Mouse (Mus musculus): ENCODE results near the gene AC153137.1.
"Not testable (repeated sequence)": the region's sequence is repeated elsewhere in the genome, so short reads cannot be mapped to it uniquely, and the experiment has no call there.

AC153137.1 gene

DNA sequence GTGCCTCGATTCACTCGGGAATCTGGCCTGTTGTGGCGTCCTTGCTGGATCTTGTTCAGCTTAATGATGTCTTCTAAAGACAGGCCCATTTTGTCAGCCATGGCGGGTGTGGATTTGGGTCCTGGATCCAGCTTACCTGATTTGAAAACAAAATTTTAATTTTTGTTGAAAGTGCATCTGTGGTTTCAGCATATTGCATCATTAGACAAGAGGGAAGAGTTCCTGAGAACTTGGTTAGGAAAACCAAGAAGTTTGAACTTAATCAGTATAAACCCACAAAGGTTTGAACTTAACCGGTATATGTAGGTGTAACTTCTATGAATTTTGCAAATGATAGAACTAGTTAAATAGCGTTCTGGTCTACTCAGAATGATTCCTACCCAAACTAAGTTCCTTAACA, at the start of gene AC153137.1:
Gene AC153137.1 (minus strand): TSS at position 101 of the 400 bp plus-strand sequence.
- DNase-seq, result not testable (repeated sequence)

DNA sequence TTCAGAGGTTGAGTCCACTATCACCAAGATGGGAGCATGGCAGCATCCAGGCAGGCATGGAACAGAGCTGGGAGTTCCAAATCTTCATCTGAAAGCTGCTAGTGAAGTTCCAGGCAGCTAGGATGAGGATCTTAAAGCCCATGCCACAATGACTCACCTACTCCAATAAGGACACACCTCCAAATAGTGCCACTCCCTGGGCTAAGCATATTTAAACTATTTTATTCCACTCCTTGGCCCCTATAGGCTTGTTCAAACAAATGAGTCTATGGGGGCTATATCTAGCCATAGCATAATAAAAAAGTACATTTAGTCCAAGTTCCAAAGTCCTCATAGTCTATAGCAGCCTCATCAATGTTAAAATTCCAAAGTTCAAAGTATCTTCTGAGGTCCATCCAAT, 45.4 kb upstream of the AC153137.1 start:
- DNase-seq, result no peak

DNA sequence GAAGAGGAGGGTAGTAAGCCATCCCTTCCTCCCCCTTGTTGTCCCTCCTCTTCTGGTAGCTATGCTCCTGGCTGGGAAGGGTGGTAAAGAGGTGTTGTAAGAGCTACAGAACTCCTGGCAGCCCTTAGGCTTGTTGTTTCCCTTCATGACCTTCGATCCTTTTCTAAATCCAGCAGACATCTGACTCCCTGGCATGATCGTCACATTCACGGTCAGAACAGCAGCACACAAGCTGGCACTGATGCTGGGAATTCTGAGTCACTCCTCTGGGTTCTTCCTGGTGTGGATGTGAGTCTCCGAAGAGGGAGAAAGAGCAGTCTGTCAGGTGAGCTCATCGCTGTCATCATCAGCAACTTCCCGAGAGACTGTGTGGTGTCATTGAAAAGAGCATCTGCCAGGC, 41.5 kb upstream of the AC153137.1 start:
- no peak for DNase-seq

DNA sequence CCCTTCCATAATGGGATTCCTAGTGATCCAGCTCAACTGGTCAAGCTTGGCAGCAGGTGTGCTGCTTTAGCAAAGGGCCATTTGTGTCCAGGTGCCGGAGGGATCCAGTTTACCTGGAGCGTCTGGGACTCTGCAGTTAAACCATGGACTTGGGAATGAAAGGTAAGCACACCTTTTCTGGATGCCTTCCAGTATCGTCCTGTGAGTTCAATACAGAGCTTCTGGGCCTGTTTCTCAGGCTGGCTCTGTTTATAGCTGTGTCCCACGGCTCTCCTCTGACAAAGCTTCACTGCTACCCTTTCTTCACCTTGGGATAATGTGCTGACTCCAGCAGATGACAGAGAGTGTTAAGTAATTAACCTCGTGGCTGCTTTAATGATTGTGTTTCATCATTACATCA, 39.6 kb upstream of the AC153137.1 start:
- DNase-seq, result no peak

DNA sequence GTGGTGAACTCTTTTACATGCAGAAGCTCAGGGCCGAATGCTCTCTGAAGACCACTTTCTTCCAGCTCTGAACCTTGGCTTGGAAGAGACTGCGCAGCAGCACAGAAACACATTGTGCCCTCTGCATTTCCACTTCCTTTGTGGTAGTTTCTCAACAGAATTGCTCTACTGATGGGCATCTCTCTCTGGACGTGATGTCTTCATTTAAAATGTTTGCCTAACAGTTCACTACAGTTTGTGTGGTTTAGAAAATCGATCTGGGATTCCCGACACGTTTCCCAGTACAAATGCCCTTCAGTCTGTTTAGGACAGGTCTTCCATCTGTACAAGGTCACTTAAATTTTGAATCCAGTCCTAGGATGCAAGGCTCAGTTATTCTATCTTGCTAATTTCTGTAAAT, 38.3 kb upstream of the AC153137.1 start:
- DNase-seq, result no peak

DNA sequence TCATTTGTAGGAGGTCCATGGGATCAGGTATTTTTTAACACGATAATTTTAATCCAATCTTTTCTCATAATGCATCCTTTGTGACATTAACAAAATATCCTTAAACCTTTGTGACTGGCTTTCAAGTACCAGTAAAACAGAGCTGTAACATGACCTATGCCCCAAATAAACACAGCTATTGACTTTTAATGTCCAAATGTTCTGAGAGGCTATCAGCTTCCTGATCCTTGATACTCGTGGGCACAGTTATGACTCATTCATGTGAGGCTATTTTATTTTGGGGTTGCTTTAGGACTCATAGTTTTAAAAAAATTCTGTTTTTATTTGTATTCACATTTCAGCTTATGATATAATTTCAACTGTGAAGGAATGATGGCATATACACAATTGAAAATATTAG, 37.5 kb upstream of the AC153137.1 start:
- no peak for DNase-seq

DNA sequence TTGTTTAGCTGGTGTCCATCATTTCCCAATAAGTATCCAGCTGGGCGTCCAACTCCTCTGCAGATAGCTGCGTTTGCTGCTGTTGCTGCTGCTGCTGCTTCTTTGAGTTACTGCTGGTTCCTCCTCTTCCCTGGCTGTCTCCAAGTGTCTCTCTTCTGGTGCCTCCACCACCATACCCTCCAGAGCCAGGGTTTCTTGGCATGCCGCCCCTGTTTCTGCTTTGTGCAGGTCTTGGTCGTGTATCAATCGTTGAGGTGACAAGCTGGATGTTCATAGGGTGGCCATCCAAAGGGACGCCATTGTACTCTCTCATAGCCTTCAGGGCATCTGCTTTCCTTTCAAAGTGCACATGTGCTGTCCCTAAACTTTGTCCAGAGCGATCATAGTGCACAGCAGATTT, 529 bp downstream of the AC153137.1 start:
- not testable (repeated sequence) for DNase-seq

DNA sequence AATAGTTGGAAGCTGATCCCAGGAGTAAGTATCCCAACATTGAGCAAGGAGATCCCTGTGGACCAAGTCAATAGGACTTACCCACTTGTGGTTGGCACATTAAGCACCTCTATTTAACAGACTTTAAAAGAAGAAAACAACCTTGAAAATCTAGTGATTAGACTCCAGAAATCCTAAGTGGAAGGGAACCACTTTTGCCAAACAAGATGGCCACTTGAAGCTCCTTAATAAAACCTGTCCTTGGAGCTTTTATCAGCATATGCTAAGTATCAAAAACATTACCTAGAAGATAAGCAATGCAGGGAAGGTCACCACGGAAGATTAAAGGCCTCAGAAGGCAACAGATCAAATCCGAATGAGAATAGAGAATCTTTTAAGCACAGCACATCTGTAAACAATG, 26.0 kb downstream of the AC153137.1 start:
- no peak for DNase-seq

DNA sequence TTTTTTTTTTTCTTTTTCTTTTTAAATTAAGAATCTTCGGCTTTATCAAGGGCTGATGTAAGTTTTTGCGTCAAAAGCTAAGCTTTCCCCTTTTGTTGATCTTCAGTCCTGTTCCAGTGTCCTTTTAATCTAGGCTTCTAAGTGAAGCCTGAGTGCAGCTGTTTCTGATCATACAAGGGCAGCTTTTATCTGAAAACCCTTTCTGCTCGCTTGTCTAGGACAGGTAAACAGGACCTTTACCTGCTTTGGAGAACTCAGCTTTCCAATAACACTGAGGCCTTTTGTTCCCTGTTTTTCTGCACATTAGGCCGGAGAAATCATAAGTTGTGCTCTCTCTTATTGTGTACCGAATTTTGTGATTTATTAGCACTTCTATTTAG, 27.3 kb downstream of the AC153137.1 start:
- no peak for DNase-seq

DNA sequence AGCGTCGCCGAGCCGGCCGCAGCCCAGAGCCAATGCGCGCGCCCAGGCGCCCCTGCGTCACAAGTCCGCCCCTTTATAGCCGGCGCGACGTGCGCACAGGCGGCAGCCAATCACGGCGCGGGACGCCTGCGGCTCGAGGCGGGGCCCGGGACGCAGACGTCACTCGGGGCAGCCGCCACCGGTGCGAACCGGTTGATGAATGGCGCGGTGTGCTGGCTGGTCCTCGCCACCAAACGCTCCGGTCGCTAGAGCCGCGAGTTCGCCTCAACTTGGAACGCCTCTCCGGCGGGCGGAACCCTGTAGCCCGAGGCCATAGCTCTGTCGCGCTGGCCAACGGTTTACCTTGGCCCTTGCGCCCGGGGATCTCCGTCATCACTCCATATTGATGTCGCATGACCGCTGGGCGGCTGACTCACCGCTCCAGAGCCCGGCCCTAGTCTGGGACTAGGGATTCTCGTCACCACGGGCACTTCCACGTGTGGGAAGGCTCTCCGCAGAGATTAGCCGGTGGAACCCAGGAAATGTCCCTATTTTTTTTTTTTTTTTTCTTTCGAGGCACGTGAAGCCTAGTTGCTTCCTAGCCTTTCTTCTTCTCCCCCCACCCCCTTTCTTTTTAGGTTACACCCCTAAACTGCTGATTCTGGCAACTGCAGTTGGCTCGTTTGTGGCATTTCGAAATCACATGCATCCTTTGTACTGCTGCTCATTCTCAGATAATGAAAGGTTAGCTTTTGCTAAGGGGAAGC, 27.9 kb downstream of the AC153137.1 start:
- peak; percentile 97 for DNase-seq

DNA sequence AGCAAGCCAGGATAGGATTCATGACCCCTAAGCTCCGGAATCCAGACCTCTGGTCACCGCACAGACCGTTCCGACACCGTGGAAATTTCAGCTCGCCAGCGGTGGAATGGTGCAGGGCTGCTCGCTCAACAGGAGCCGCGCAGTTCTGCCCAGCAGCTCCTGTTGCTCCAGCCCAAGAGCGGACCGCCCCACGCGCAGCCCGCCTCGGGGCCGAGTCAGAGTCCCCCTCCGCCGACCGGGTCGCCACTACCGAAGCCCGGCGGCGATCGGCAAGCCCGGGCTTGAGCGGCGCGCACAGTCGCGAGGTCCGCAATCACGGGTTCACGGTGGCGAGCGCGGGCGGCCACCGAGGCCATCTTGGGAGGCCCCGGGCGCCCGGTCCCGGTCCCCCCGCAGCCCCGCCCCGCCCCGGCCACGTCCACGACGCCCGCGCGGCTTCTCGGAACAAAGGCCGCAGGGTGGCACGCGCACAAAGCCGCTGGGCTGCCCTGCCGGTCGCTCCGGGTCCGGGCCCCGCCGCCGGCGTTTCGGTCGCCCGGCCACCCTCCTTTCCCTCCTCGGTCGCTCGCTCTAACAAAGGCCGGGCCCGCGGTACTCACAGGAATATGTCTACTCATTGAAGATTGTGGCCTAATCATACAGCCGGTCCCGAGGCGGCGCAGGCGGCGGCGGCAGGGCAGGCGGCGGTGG, 28.7 kb downstream of the AC153137.1 start:
- DNase-seq, result peak; percentile 67

DNA sequence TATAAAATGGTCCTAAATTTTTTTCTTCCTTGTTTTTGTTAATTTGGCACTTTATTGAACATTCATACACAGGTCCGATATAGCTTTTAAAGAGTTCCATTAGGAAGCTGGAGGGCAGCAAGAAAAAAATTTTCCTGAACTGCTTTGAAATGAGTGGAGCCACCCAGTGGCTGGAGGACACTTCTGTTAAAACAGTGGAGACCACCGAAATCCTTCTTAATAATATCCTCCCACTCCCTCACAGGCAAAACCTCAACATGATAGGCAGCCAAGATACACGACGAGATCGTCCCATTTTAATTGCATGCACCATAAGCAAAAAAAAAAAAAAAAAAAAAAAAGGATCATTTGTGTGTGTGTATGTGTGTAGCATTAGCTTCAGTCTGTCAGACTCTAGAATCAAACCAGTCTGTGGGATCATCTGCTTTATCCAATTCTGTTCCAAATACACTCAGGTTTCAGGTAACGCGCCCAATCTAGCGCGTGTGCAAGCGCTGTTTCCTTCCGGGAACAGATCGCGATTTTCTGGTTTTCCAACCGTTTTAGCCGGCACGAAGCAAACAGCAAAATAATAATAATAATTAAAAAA, 29.3 kb downstream of the AC153137.1 start:
- DNase-seq, result peak; percentile 30

DNA sequence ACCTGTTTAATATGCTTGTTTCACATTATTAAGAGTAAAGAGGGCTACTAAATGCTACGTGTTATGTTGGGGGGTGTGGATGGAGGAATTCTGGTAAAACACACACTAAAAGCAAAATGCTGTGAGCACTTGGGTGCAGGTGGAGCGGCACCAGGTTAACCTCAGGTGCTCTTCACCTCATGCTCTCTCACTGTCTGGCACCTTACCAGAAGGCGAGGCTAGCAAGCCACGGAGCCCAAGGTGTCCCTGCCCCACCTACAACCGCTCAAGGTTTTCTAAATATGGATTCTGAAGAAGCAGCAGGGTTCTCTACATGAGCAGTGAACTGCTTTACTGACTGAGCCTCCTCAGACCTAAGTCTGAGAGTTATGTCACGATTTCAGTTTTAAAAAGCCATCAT, 32.6 kb downstream of the AC153137.1 start:
- no peak for DNase-seq

DNA sequence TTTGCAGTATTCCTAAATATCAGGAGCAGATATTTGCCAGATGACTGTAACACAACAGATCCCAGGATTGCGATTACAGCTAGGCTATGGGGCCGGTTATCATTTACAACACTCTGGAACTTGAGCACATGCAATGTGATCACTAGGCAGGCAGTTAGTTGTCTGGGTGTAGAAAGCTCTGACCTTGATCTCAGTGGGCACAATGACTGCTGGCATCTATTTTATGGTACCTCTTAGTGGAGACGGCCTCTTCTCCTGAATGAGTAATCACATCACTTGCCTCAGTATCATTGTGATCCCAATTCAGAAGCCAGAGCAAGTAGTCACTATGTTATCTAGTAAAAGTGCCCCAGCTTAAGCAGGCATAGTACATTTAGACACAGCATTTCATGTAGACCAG, 37.2 kb downstream of the AC153137.1 start:
- no peak for DNase-seq

DNA sequence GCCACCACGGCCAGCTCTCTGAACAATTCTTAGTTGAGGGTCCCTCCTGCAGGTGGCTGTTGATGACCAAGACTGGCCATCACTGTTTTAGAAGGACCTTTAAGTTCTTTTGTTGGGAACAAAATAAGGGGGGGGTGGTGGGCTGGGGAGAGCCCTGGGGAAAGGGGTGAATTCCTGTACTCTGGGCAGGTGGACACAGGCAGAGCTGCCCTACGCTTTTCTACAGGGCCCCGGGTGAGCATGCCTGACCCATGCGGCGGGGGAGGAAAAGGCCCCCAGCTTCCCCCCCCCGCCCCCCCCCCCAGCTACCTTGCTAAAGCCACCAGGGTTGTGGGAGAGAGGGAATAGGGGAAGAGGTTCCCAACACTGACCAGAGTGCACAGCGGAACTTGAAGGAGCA, 39.4 kb downstream of the AC153137.1 start:
- DNase-seq, result no peak

DNA sequence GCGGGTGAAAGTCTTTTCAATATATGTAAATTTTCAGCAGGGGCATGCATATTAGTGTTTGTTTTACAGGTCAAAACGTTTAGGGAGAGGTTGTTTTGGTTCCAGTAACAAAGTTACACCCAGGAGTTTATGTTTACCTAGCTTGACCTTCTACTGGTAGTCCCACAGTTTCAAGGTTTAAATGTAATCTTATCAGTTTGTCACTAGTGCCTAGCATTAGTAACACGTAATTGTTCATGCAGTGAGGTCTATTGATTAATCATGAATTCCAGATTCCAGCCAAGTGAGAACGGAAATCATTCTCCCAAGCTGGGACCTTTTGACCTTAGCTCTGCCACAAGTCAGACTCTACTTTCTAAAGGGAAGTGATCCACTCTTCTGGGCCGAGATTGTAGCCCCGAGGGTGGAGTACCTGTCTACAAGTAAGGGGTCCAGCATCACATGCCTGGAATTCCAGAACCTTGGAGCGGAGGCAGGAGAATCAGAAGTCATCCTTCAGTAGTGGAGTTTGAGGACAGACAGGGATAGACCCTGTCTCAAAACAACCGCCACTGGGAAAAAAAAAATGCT, 40.3 kb downstream of the AC153137.1 start:
- DNase-seq, result no peak

DNA sequence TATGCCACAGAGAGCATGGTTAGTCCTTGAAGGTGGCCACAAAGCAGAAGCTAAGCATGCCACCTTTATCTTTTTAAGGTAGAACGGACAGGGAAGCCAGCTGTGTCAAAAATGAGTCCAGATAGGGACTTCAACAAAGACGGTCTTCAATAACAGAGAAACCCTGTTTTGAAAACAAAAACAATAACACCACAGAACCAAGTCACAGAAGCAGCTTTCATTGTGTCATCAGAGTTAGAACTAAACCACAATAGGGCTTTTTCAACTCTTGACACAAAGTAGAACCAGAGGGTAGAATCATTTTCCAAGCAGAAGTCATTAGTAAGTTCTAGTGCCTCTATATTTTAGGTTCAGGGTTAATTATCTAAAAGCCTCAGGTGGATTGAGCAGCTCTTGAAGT, 41.3 kb downstream of the AC153137.1 start:
- DNase-seq, result no peak

DNA sequence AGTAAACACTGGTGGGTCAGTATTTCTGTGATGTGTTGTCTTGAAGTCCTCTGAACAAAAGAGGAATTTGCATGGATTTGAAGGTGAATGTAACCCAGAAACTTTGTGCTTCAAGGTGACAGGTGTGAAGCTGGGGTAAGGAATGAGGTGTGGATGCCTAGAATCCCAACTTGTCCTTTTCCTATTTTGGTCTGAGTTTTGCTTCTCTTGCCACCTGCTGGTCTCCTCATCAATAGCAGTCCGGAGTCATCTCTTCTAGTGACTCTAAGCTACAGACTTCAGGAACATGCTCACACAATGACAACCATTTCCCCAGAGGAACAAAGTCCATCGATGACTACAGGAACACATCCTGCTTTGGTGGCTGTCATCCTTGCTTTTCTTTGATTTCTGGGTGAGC, 46.9 kb downstream of the AC153137.1 start:
- no peak for DNase-seq

DNA sequence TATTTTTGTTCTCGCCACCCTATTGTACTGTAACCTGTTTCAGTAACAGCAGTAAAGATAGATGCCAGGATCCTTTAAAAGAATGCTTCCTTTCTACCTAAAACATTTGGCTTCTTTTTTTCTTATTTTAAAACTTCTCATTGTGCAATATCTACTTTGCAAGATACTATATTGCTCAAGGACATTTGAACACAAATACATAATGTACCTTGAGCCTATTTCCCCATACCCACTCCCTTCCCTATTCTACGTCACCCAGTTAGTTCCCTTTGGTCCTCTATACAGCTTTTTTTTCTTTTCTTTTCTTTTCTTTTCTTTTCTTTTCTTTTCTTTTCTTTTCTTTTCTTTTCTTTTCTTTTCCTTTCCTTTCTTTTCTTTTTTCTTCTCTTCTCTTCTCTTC, 47.6 kb downstream of the AC153137.1 start:
- no peak for DNase-seq

Measured in cerebellum, adult 11-12 months (tissue).